Mouse (Mus musculus) stomach, postnatal 0 days (tissue): ENCODE measurements around the gene Ifitm7. TPM values are rescaled to one million over a fixed set of nuclear protein-coding genes. Genes with fewer than 3 reads are reported as not detected.
A peak's percentile ranks its signal among the peaks of the same experiment; 100 is the strongest.

Source experiments
- ATAC-seq: fragments of 200-750 bp; cut with Nextera tagmentation; 2 replicates; pipeline ENCODE4 v1.8.0; 2017; ENCODE audit not compliant: low FRiP score, low TSS enrichment
- DNase-seq: peaks from one replicate; pipeline ENCODE4 v3.0.0-alpha.2; 2016; ENCODE audit warnings: low spot score
- H3K27ac ChIP-seq: fragments of 300-500 bp; sonication (generic); replicated peaks from 2 replicates; pipeline ENCODE4 v1.5.1; 2014; ENCODE audit warnings: mild to moderate bottlenecking, control low read depth
- H3K27me3 ChIP-seq: fragments of 300-500 bp; sonication (generic); 2 replicates; pipeline ENCODE4 v1.6.1; 2014; ENCODE audit warnings: low read length; ENCODE audit not compliant: control insufficient read depth, insufficient read depth
- H3K36me3 ChIP-seq: fragments of 300-500 bp; sonication (generic); 2 replicates; pipeline ENCODE4 v1.6.1; 2014; ENCODE audit warnings: low read length, mixed read lengths; ENCODE audit not compliant: control insufficient read depth, insufficient read depth
- H3K4me1 ChIP-seq: fragments of 300-500 bp; sonication (generic); replicated peaks from 2 replicates; pipeline ENCODE4 v1.6.1; 2014; ENCODE audit warnings: antibody characterized with exemption; ENCODE audit not compliant: control insufficient read depth, insufficient read depth
- H3K4me2 ChIP-seq: fragments of 300-500 bp; sonication (generic); replicated peaks from 2 replicates; pipeline ENCODE4 v1.6.1; 2014; ENCODE audit warnings: low read depth, mild to moderate bottlenecking, control low read depth, moderate library complexity
- H3K4me3 ChIP-seq: fragments of 300-500 bp; sonication (generic); 2 replicates; pipeline ENCODE4 v1.5.1; 2014; ENCODE audit warnings: low read depth, low read length, control low read depth
- H3K9ac ChIP-seq: fragments of 300-500 bp; sonication (generic); 2 replicates; pipeline ENCODE4 v1.6.1; 2014; ENCODE audit warnings: mild to moderate bottlenecking, low read length, control low read depth, mixed read lengths
- H3K9me3 ChIP-seq: fragments of 300-500 bp; sonication (generic); 2 replicates; pipeline ENCODE4 v1.6.1; 2016; ENCODE audit warnings: low read length; ENCODE audit not compliant: control insufficient read depth
- CTCF ChIP-seq: IDR thresholded peaks from 2 replicates; pipeline ENCODE4 v1.5.1; 2016; ENCODE audit warnings: antibody characterized with exemption, low read depth, mild to moderate bottlenecking, moderate library complexity
- EP300 ChIP-seq: optimal IDR thresholded peaks from 2 replicates; pipeline ENCODE3; 2016; ENCODE audit warnings: antibody characterized with exemption
- WGBS: fragments of 180-500 bp; shearing (Covaris S2); extraction: QIAGEN DNeasy Blood & Tissue Kit; methylation state at CpG from one replicate; pipeline ENCODE4 v1.1.7; 2014; 5-methylcytosine and 5-hydroxymethylcytosine counted together
- polyA plus RNA-seq: library from polyadenylated mRNA; unstranded; fragments of >200 nt; fragmentation: Nextera tagmentation; extraction: Ambion mirVana; gene quantifications from 2 replicates; pipeline ENCODE4 v1.2.1, GENCODE M21; 2015

The Ifitm7 gene
- not detected in 2 replicates for polyA plus RNA-seq

DNA sequence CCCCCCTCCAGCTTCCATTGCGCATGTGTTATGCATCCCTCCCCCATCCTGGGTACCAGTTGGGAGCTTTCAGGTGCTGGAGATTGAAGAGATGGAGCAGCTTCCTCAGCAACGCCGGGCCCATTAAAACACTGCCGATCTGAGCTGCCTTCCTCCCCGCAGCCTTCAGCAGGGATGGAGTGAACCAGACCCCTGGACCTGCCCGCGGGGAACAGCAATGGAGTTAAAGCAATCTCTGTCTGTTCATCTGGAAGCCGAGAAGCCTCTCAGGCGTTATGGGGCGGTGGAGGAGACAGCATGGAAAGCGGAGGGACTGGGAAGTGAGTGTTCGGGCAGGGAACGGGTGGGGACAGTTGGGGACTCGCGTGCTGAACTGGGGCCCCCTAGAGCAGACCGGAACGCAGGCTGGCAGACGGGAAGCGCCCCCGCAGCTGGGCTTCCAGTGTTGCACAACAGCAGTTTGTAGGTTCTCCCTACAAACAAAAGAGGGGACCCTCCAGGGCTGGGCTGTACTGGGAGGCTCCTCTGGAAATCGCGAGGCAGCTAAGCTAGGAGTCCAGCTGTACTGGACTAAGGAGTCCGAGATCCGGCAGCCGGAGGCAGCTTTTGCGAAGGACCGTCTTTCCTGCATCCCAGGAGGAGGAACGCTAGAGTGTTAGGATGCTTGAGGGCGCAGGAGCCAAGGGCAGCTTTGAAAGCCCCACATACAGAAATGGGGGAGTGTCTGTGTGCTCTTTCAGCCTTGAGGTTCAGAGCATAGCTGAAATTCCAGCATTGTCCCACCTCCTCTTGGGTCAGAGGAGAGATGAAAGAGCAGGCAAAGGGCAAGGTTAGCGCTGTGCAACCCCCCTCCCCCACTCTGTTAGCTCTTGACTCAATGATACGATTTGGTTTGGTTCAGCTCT is at the start of gene Ifitm7, which contains the start of gene 2900011O08Rik:
Ifitm7 (minus strand) TSS at position 315 of the 905 bp plus-strand sequence.
2900011O08Rik (plus strand) TSS at position 31 of the 905 bp plus-strand sequence.
- 1% methylated on average over 31 of the region's 31 CpGs for WGBS
- peak; percentile 20 for DNase-seq
- TF ChIP-seq CTCF (no peak), EP300 (no peak)
- ATAC-seq = peak; percentile 32; the same call in 1 of the 2 replicates
- Histone ChIP-seq H3K4me2 (peak within 1 kb of the TSS; percentile 70), H3K4me3 (peak within 1 kb of the TSS; percentile 38), H3K9me3 (no peaks in the 10 kb centered on the region), H3K27me3 (no peaks in the 10 kb centered on the region), H3K9ac (peak within 1 kb of the TSS; percentile 41; the same call in 1 of the 2 replicates), H3K36me3 (no peaks in the 10 kb centered on the region), H3K27ac (no peak within 1 kb of the TSS), H3K4me1 (no peaks in the 10 kb centered on the region)

- TF ChIP-seq EP300 (no peak), CTCF (no peak)
- no peak for DNase-seq
- WGBS = 48% methylated on average over 4 of the region's 4 CpGs
- no peak overlapping the region for H3K4me2 ChIP-seq
- H3K9me3 ChIP-seq = no peaks in the 10 kb centered on the region
- no peak overlapping the region for H3K4me3 ChIP-seq
- ATAC-seq = no peak
- no peaks in the 10 kb centered on the region for H3K4me1 ChIP-seq
- H3K27me3 ChIP-seq = no peaks in the 10 kb centered on the region
- no peak overlapping the region for H3K9ac ChIP-seq
- no peak overlapping the region for H3K27ac ChIP-seq
- H3K36me3 ChIP-seq = no peaks in the 10 kb centered on the region
Observed at GRCm38 (mm10) chr16:14033076-14033475, 46.4 kb upstream of the Ifitm7 start.

GRCm38 (mm10) chr16:14030650-14031049 is 44.0 kb upstream of the Ifitm7 start:
- Histone ChIP-seq H3K27ac (no peak overlapping the region), H3K4me1 (no peaks in the 10 kb centered on the region), H3K36me3 (no peaks in the 10 kb centered on the region), H3K4me3 (no peak overlapping the region), H3K4me2 (no peak overlapping the region), H3K9ac (no peak overlapping the region), H3K9me3 (no peaks in the 10 kb centered on the region), H3K27me3 (no peaks in the 10 kb centered on the region)
- 79% methylated on average over 4 of the region's 4 CpGs for WGBS
- DNase-seq (no peak), ATAC-seq (no peak)
- TF ChIP-seq EP300 (no peak), CTCF (peak; percentile 44; the same call in 1 of the 2 replicates)

GRCm38 (mm10) chr16:14029851-14030250 is 43.2 kb upstream of the Ifitm7 start:
- Histone ChIP-seq H3K9ac (no peak overlapping the region), H3K4me3 (no peak overlapping the region), H3K27me3 (no peaks in the 10 kb centered on the region), H3K4me1 (no peaks in the 10 kb centered on the region), H3K27ac (no peak overlapping the region), H3K9me3 (no peaks in the 10 kb centered on the region), H3K36me3 (no peaks in the 10 kb centered on the region), H3K4me2 (no peak overlapping the region)
- no peak for ATAC-seq
- WGBS = 78% methylated on average over 2 of the region's 2 CpGs
- TF ChIP-seq EP300 (no peak), CTCF (no peak)
- DNase-seq = no peak

GRCm38 (mm10) chr16:14029072-14029471 is 42.4 kb upstream of the Ifitm7 start:
- Histone ChIP-seq H3K27me3 (no peaks in the 10 kb centered on the region), H3K9me3 (no peaks in the 10 kb centered on the region), H3K4me1 (no peaks in the 10 kb centered on the region), H3K4me2 (no peak overlapping the region), H3K36me3 (no peaks in the 10 kb centered on the region), H3K9ac (no peak overlapping the region), H3K4me3 (no peak overlapping the region), H3K27ac (no peak overlapping the region)
- TF ChIP-seq EP300 = no peak
- TF ChIP-seq CTCF = no peak
- WGBS = 45% methylated on average over 2 of the region's 2 CpGs
- no peak for DNase-seq
- no peak for ATAC-seq
